ENCODE assay signal across 12 mouse cellular contexts in genomic region chr5:77383799-77384554, GRCm38 (mm10). TPM values are rescaled to one million over a fixed set of nuclear protein-coding genes. Genes with fewer than 3 reads are reported as not detected.
DNase-seq lines count a peak whose midpoint lies in the region; ATAC-seq lines count a peak whose summit lies in the region.
"Had no signal": no experiment of that assay in that cellular context is flagged by ENCODE, and none has a peak within 500 bp of the region (broad histone marks: within the 10 kb centered on the region; RNA-seq: fewer than 3 reads in every experiment).

No protein-coding gene starts in this region.

- H3K27me3 ChIP-seq in liver, embryonic 16.5 days (ENCODE audit: control insufficient read depth, insufficient read depth, low read depth, low read length), result no peaks in the 10 kb centered on the region
- H3K27me3 ChIP-seq in kidney, embryonic 14.5 days (ENCODE audit: control insufficient read depth, insufficient read depth, low read length), result no peaks in the 10 kb centered on the region
- peaks cover under 1% of the 10 kb centered on the region for H3K27me3 ChIP-seq in megakaryocyte, embryonic 14.5 days (replicated peaks)
- H3K27me3 ChIP-seq: embryonic facial prominence, embryonic 12.5 days had no signal

- H3K4me2 ChIP-seq in liver, embryonic 16.5 days (ENCODE audit: low read depth, low read length), result no peak overlapping the region
- no peak overlapping the region for H3K4me2 ChIP-seq in kidney, embryonic 14.5 days (replicated peaks; ENCODE audit: low read depth, low read length)
- H3K4me2 ChIP-seq: embryonic facial prominence, embryonic 12.5 days had no signal

- 73% methylated on average over 5 of the region's 5 CpGs for WGBS in liver, embryonic 16.5 days (ENCODE audit: insufficient replicate concordance)
- WGBS in kidney, embryonic 14.5 days, result 84% methylated on average over 5 of the region's 5 CpGs

- ATAC-seq in liver, embryonic 16.5 days (ENCODE audit: low read depth), result no peak
- peak; percentile 60 for ATAC-seq in kidney, embryonic 14.5 days (ENCODE audit: low FRiP score, low TSS enrichment)

- no peak overlapping the region for H3K9ac ChIP-seq in liver, embryonic 16.5 days (ENCODE audit: low read depth, low read length)
- H3K9ac ChIP-seq in kidney, embryonic 14.5 days (ENCODE audit: low read depth, low read length), result no peak overlapping the region
- H3K9ac ChIP-seq: embryonic facial prominence, embryonic 12.5 days had no signal

- no peak overlapping the region for H3K4me3 ChIP-seq in liver, embryonic 16.5 days (ENCODE audit: low read depth, low read length)
- H3K4me3 ChIP-seq in brown adipose tissue, adult 24 weeks (ENCODE audit: insufficient read depth, low read depth, low read length), result no peak overlapping the region
- no peak overlapping the region for H3K4me3 ChIP-seq in kidney, embryonic 14.5 days (ENCODE audit: low read length)
- peak overlapping the region; percentile 1 for H3K4me3 ChIP-seq in megakaryocyte, embryonic 14.5 days (replicated peaks)
- H3K4me3 ChIP-seq: embryonic facial prominence, embryonic 12.5 days had no signal

- peaks cover 5% of the 10 kb centered on the region for H3K4me1 ChIP-seq in liver, embryonic 16.5 days (ENCODE audit: control insufficient read depth, low read depth, low read length)
- H3K4me1 ChIP-seq in brown adipose tissue, adult 24 weeks (ENCODE audit: control insufficient read depth, insufficient read depth, insufficient read length, low read length), result peaks cover 33% of the 10 kb centered on the region
- H3K4me1 ChIP-seq in kidney, embryonic 14.5 days (ENCODE audit: control insufficient read depth, insufficient read depth, low read length), result peaks cover 47% of the 10 kb centered on the region
- H3K4me1 ChIP-seq in megakaryocyte, embryonic 14.5 days, result peaks cover 61% of the 10 kb centered on the region

- DNase-seq in liver, result no peak
- no peak for DNase-seq in thymus, postnatal 25 days
- DNase-seq in right cerebral cortex, adult 2 months (ENCODE audit: low spot score in 2 of 2), result no peak
- DNase-seq in urinary bladder, adult 18-20 months (ENCODE audit: low spot score in 2 of 2), result no peak
- DNase-seq: heart, postnatal 36 days; right cerebral cortex, postnatal 25 days; thymus, postnatal 4 days had no signal

- 0 out of 2 replicates have a peak overlapping the region, but pooled peaks have one; percentile 11 for H3K27ac ChIP-seq in liver, embryonic 16.5 days (ENCODE audit: low read length)
- peak overlapping the region; percentile 72 for H3K27ac ChIP-seq in brown adipose tissue, adult 24 weeks (replicated peaks; ENCODE audit: low read depth, low read length)
- peak overlapping the region; percentile 81 for H3K27ac ChIP-seq in kidney, embryonic 14.5 days (ENCODE audit: low read depth, low read length)
- H3K27ac ChIP-seq: embryonic facial prominence, embryonic 12.5 days had no signal

- H3K9me3 ChIP-seq in liver, embryonic 16.5 days (replicated peaks; ENCODE audit: control insufficient read depth, low read length), result no peaks in the 10 kb centered on the region
- no peaks in the 10 kb centered on the region for H3K9me3 ChIP-seq in kidney, embryonic 14.5 days (ENCODE audit: control insufficient read depth, low read length)
- H3K9me3 ChIP-seq in megakaryocyte, embryonic 14.5 days, result no peaks in the 10 kb centered on the region
- H3K9me3 ChIP-seq: embryonic facial prominence, embryonic 12.5 days had no signal

- no peaks in the 10 kb centered on the region for H3K36me3 ChIP-seq in liver, embryonic 16.5 days (ENCODE audit: control insufficient read depth, insufficient read depth)
- H3K36me3 ChIP-seq in kidney, embryonic 14.5 days (ENCODE audit: control insufficient read depth, insufficient read depth, low read length), result no peaks in the 10 kb centered on the region
- no peaks in the 10 kb centered on the region for H3K36me3 ChIP-seq in megakaryocyte, embryonic 14.5 days (replicated peaks; ENCODE audit: low read length)
- H3K36me3 ChIP-seq: embryonic facial prominence, embryonic 12.5 days had no signal

RNA-seq across cellular contexts. Expression of gene Igfbp7, which starts 23.9 kb away (rescaled TPM):
- polyA plus RNA-seq in liver, embryonic 16.5 days (2015; fragmentation: Nextera tagmentation; extraction: Ambion mirVana), result 26.3 and 30.9 TPM in 2 replicates
- 85.5 and 137 TPM in 2 replicates for polyA plus RNA-seq in brown adipose tissue, adult 24 weeks (2012; ENCODE audit: insufficient read depth, insufficient read length, missing spikeins)
- polyA plus RNA-seq in kidney, embryonic 14.5 days (2014; fragmentation: Nextera tagmentation; extraction: Ambion mirVana), result 250 and 252 TPM in 2 replicates
- polyA plus RNA-seq in megakaryocyte, embryonic 14.5 days (2012; ENCODE audit: insufficient read depth, low replicate concordance), result 2.6 and 4.0 TPM in 2 replicates

Comparison
In these comparisons a context has a peak if more than half of its experiments do, and no peak if none do; other contexts are left out.
1. H3K27ac ChIP-seq: peak in every context shown above with its lines; median percentile 81 in kidney, embryonic 14.5 days; 72 in brown adipose tissue, adult 24 weeks; 11 in liver, embryonic 16.5 days.